Mouse (Mus musculus): ENCODE data around the gene Hspa5.
"Not testable (repeated sequence)": the region's sequence is repeated elsewhere in the genome, so short reads cannot be mapped to it uniquely, and the experiment has no call there.

Gene Hspa5

DNA sequence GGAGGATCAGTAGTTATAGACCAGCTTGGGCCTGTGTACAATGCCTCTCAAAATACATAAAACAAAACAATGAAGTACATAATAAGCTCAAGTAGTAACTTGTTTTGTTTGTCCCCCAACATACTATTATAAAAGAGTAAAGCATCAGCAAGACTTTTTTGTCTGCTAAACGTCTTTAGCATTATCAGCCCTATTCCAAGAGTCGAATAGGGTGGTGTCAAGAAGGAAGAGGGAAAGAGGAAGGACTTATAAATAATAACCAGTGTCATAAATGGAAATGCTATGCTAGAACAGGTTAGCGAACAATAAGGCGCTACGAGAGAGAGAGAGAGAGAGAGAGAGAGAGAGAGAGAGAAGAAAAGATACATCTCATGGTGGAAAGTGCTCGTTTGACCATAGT lies 819 bp upstream of the Hspa5 start:
- in situ Hi-C loops (cut with MboI, MseI), result no loop called here

DNA sequence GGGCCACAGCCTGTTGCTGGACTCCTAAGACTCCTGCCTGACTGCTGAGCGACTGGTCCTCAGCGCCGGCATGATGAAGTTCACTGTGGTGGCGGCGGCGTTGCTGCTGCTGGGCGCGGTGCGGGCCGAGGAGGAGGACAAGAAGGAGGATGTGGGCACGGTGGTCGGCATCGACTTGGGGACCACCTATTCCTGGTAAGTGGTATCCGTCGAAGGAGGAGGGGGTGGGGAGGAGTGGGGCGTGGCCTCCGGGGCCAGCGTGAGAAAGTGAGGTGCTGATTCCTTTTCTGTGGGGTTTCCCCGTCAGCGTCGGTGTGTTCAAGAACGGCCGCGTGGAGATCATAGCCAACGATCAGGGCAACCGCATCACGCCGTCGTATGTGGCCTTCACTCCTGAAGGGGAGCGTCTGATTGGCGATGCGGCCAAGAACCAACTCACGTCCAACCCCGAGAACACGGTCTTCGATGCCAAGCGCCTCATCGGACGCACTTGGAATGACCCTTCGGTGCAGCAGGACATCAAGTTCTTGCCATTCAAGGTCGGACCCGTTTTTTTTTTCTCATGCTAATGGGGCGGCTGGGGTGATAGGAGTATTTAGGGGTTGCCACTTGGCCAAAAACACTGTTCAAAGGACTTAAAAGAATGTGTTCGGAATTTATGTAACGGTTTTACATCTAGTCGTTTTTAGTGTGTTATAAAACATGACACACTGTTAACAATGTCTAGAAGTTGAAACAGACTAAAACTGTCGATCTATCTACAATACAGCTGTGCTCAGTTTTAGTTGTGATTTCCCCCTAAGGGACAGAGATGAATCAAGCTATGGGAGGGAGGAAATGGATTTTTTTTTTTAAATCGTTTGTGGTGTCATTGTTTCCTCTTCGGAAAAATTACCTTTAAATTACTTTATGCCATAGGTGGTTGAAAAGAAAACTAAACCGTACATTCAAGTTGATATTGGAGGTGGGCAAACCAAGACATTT lies 774 bp downstream of the Hspa5 start:
- in situ Hi-C loops (cut with MboI, MseI), result no loop called here

DNA sequence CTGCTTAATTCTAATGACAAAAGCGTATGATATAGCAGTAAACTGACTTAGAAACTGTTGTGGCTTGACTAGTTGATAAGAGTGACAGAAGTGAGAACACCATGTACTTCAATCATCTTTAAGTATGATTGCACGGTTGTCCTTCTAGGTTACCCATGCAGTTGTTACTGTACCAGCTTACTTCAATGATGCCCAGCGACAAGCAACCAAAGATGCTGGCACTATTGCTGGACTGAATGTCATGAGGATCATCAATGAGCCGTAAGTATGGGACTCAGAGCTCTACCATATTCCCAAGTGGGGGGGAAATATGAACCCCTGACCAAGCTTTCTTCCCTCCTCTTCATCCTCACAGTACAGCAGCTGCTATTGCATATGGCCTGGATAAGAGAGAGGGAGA lies 1.9 kb downstream of the Hspa5 start:
- in situ Hi-C loops (cut with MboI, MseI), result no loop called here

DNA sequence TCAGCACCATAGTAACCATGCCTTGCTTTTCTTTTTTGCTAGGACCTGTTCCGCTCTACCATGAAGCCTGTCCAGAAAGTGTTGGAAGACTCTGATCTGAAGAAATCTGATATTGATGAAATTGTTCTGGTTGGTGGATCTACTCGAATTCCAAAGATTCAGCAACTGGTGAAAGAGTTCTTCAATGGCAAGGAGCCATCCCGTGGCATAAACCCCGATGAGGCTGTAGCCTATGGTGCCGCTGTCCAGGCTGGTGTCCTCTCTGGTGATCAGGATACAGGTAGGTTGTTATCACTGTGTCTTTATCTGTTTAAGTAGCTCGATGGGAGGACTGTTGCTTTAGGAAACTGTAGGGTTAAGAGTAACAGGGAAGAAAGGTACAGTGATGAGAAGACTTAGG lies 2.7 kb downstream of the Hspa5 start:
- in situ Hi-C loops (cut with MboI, MseI), result no loop called here

DNA sequence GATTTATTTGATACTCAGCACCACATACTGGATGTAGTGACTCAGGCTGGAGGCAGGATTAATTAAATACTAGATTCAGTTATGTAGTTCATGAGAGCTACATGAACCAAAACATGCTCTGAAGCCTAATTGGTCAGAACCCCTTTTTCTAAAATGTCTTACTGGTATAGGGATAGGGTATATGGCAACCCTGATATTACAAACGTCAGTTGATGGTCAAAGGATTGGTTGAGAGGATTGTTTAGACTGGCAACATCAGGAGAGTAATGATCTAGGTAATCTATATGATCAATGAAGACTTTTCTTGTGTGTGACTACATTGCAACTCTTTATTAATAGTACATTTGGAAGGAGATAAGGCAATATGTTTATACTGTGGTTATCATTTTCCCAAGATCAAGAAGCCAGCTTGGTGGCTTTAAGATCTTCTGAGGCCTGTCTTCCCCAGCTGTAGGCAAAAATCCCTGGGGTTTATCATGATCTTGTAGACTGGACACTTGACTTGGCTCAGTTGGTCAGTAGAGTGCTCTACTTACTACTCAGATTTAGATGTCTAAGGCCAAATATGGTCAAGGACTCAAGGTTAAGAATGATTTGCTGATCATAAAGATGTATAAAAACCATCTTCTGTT lies 5.6 kb downstream of the Hspa5 start:
- in situ Hi-C loops (cut with MboI, MseI), result no loop called here

DNA sequence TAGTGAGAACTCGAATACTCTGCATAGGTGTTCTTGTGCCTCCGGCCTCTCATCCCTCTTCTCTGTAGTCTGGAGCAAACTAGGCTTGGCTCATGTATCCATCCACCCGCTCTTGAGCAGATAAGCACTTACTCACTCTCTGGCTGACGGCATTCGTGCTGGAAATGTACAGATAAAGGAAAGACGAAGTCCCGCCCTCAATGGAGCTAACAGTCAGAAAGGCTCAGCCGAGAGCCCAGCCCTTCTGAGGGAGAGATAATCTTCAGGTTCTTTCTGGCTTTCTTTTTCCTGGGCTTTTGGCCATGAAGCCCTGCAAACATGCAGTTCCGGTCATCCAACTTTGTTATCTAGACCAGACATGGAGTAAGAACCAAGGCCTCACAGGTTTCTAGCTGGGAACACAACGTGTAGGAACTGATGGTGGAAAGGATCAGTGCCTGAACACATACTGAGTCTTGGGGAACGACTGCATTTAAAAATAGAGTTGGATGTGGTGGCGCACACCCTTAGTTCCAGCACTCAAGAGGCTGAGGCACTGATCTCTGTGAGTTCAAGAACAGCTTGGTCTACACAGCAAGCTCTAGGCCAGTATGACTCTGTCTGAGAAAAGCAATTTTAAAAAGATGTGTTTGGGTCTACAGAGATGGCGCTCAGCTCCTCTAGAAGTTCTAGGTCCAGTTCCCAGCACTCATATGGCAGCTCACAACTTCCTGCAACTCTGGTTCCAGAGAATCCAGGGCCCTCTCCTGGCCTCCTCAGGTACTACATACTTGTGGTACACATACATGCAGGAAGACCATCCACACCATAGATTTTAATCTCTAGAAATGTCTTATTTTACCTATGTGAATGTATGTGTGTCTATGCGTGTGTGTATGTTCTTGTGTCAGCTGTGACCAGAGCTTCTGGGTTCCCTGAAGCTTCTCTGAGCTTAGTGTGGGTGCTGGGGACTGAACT lies 11.6 kb downstream of the Hspa5 start:
- in situ Hi-C loops (cut with MboI, MseI), result no loop called here

DNA sequence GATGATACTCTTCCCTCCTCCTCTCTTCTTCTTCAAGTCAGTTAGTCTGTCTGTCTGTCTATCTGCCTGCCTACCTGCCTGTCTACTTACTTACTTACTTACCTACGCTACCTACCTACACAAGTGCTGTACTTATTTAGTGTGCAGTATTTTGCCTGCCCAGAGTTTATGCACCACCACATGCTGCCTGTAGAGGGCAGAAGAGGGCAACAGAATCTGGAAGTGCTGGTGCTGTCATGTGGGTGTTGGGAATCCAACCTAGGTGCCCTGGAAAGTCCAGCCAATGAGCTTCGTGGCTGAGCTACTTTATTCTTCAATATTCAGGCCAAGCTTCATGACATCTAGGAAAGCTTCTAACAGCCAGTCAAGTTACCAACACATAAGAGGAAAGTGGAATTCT lies 12.3 kb downstream of the Hspa5 start:
- in situ Hi-C loops (cut with MboI, MseI), result no loop called here

DNA sequence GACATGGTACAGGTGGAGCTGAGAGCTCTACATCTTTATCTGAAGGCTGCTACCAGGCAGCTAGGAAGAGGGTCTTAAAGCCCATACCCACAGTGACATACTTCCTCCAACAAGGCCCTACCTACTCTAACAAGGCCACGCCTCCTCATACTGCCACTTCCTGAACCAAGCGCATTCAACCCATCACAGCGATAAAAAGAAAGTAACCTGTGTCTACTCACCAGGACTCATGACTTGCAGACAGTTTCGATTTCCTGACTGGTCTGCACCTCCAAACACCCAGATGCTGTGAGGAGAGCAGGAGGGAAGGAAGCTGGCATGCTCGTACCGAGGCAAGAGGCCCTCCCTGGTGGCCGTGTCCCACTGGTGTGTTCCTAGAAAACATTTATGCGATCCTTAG lies 18.5 kb downstream of the Hspa5 start:
- in situ Hi-C loops (cut with MboI, MseI), result loop anchor here (10.0 kb wide), 1 partner anchor 175 kb away; the partner anchor contains the start of gene Traf1

DNA sequence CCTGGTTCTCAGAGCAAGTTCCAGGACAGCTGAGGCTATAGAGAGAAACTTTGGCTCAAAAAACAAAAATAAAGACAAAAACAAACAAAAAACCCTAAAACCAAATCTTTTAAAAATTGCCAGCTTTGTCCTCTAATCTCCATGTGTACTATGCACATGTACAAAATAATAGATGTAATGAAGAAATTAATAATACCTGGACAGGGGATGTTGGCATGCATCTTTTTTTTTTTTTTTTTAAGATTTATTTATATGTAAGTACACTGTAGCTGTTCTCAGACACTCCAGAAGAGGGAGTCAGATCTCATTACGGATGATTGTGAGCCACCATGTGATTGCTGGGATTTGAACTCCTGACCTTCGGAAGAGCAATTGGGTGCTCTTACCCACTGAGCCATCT lies 20.8 kb downstream of the Hspa5 start:
- in situ Hi-C loops (cut with MboI, MseI), result loop anchor here (10.0 kb wide), 1 partner anchor 172 kb away; the partner anchor contains the start of gene Traf1

DNA sequence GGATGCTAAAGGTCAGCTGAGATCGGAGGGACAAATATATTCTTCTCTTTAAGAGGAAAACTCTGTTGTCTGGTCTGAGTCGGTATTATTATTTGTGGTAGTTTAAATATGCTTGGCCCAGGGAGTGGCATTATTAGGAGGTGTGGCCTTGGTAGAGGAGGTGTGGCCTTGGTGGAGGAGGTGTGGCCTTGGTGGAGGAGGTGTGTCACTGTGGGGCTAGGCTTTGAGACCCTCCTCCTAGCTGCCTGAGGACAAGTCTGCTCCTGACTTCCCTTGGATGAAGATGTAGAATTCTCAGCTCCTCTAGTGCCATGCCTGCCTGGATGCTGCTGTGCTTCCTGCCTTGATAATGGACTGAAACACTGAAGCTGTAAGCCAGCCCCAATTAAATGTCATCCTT lies 22.7 kb downstream of the Hspa5 start:
- in situ Hi-C loops (cut with MboI, MseI), result loop anchor here (10.0 kb wide), 1 partner anchor 170 kb away; the partner anchor contains the start of gene Traf1

DNA sequence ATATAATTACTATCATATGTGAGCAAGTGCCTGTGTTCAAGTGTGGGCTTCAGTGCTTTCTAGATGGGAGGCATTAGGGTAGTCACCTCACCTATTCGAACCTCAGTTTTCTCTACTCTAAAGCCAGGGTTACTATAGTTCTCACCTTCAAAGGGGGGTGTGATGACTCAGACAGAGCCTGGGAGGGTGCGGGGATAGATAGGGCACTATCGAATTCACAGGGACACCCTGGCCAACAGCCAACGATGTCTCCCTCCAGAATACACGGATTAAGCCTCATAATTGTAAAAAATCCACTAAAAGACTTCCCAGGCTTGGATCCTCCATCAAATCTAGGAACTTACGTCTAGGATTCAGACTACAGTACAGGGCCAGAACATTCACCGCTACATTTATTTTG lies 23.7 kb downstream of the Hspa5 start:
- in situ Hi-C loops (cut with MboI, MseI), result loop anchor here (10.0 kb wide), 1 partner anchor 169 kb away; the partner anchor contains the start of gene Traf1

DNA sequence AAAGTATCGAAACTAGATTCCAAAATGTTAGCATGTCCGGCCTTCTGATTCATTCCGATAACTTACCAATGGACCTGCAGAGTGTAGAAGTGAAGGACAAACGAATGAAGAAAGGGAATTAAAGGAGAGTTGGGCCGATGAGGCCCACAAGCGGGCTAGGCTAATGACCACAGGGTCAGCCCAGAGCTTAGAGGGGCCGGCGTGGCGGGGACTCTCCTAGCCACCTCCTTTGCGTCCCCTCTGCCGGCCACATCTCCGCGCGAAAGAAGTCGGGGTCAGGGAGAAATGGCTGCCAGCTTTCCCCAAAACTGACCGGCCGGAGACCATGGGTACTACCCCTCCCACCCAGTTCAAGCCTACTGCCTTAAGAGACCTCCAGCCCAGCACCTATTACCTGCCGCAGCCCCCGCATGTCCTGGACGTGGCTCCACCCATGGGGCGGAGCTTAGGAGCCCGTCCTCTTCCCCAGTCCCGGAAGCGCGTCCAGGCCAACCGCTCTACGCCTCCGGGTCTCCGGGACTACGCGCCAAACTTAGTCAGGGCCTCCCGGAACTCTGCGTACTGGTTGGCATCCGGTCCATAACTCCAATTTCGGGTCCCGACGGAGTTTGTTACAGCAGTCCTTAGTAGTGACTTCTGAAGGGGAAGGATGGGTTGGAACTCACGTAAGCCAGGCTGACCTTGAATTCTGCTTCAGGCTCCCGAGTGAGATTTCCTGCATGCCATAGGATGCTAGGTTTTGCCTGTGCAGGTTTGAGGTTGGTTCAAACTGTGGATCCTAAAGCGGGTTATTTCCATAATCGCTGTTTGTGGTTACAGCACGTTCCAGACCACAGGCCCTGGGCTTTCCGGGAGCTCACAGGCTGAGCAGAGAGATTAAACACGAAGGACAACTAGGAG lies 27.8 kb downstream of the Hspa5 start, which contains the start of gene Rabepk:
Gene Rabepk, minus strand, starts transcription at position 556 of the 900 bp plus-strand sequence.
- in situ Hi-C loops (cut with MboI, MseI), result loop anchor here (10.0 kb wide), 1 partner anchor 165 kb away; the partner anchor contains the start of gene Traf1

DNA sequence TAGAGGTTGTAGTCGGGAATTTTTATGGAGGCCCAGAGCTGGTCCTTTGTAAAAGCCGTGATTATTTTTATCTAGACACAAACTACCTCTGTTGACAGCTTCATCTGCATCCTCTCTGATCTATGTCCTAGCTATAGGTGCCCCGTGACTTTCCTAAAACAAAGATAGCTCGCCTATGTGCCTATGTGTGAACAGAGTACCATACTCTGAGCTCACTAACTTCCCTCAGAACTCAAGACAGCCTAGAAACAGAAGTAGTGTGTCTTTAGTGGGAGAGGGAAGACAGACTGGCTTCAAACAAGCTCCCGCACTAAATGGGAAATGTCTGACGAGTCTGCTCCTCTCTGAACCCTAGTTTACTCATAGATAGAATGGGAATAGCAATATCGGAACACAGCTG lies 28.6 kb downstream of the Hspa5 start:
- in situ Hi-C loops (cut with MboI, MseI), result no loop called here

DNA sequence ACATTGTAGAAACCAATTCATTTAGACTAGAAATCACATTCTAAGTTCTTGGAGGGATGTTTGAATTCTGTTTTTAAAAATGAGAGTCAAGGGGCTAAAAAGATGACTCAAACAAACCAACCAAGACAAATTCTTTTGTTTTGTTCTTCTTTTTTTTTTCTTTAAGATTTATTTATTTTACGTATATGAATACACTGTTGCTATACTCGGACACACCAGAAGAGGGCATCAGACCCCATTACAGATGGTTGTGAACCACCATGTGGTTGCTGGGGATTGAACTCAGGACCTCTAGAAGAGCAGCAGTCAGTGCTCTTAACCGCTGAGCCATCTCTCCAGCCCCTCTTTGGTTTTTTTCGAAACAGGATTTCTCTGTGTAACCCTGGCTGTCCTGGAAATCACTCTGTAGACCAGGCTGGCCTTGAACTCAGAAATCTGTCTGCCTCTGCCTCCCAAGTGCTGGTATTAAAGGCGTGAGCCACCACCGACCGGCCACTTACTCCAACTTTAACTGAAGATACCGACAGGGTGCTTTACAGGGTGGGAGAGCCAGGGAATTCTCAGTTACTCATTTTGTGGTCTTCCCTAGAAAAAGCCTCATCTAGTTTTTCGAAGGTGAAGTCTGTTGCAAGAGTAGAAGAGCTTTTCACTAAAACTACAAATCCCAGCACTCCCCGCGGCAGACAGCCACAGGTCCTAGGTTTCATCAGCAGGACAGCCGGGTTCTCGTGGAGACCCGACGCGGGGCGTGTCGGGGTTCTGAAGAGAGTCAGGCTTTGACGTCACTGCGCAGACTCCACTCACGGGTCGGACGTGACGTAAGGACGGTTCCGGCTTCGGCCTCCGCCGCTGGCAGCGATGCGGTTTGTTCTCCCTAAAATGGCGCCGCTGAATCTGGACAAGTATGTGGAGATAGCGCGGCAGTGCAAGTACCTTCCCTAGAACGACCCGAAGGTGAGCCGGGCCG lies 30.0 kb downstream of the Hspa5 start:
- in situ Hi-C loops (cut with MboI, MseI), result no loop called here

DNA sequence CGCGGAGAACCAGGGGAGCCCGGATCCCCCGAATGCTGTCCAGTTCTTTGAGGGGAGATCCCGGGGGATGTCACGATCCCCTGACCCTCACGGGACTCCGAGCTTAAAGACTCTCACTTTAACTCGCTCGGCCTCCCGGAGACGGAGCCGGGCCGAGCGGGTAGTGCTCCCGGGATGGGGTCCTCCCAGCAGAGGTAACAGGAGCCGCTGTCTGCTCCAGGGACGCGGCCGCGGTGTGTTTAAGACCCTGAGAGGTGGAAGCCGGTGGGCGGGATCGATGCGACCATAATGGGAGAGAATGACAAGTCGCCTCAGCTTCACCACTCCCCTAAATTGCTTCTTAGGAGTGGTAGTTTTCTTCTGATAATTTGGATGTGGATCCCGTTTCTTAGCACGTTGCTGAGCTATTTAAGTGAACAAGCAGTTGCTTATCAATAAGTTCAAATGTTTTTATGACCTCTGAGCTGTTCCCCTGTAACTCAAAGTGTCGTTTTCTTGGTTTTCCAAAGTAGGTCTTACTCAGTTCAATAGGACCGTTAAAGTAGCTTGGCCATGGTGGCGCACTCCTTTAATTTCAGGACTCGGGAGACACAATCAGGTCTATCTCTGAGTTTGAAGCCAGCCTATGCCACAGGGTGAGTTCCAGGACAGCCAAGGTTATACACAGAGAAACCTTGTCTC lies 30.9 kb downstream of the Hspa5 start:
- in situ Hi-C loops (cut with MboI, MseI), result not testable (repeated sequence)

DNA sequence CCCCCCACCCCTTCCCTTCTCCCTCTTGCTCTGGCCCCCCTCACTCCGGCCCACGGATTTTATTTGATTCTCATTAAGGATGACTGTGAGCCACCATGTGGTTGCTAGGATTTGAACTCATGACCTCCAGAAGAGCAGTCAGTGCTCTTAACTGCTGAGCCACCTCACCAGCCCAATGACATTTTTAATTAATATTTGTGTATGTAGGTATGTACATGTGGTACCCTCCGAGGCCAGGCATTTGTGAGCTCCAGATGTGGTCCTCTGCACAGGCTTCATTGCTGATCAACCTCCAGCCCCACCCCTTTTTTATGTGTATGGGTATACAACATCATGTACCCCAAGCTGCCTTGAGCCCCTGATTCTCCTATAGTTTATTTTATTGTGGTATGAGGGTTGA lies 32.0 kb downstream of the Hspa5 start:
- in situ Hi-C loops (cut with MboI, MseI), result no loop called here

DNA sequence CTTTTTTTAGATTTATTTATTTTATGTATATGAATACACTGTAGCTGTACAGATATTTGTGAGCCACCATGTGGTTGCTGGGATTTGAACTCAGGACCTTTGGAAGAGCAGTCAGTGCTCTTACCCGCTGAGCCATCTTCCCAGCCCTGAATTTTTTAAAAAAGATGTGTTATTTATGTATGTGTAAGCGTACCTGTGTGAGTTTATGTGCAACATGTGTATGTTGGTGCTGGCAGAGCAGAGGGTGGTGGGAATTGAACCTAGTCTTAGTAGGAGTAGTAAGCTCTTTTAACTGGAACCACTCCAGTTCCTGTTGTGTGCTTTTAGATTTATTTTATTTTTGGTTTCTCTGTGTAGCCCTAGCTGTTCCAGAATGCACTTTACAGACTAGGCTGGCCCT lies 32.4 kb downstream of the Hspa5 start:
- in situ Hi-C loops (cut with MboI, MseI), result no loop called here

DNA sequence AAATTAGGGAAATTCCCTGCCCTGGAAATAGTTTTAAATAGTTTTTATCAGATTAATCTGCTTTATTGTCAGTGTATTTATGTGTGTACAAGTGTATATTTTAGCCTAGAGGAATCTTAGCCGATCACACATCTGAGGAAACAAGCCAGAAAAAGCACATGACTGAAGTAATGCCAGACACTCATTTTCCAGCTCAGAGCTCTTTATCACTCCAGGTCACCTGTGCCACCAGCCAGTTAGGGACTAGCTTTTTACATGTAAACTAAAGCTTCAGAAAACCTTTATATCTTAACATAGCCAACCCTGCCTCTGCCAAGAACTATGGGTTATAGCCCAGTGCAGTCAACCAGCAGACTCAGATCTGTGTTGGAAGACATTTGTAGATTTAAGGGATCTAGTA lies 33.0 kb downstream of the Hspa5 start:
- in situ Hi-C loops (cut with MboI, MseI), result no loop called here
